Mouse (Mus musculus) thymus, adult 2 months (tissue): Measurements from ENCODE around the gene Mef2c. TPM values are rescaled to one million over a fixed set of nuclear protein-coding genes. Genes with fewer than 3 reads are reported as not detected.

Experiments
- DNase-seq: peaks from one replicate; pipeline ENCODE4 v3.0.0; 2021
- H3K27ac ChIP-seq: fragments of 200-500 bp; 2 replicates; pipeline ENCODE4 v1.5.1; 2012; ENCODE audit warnings: low read length, control low read depth; ENCODE audit not compliant: control insufficient read depth, insufficient read depth
- H3K27me3 ChIP-seq: fragments of 200-500 bp; 2 replicates; pipeline ENCODE4 v1.6.1; 2012; ENCODE audit warnings: mild to moderate bottlenecking, low read length, moderate library complexity, mixed read lengths; ENCODE audit not compliant: control insufficient read depth, insufficient read depth
- H3K36me3 ChIP-seq: fragments of 200-500 bp; 2 replicates; pipeline ENCODE4 v1.6.1; 2012; ENCODE audit warnings: mild to moderate bottlenecking, low read length, moderate library complexity; ENCODE audit not compliant: control insufficient read depth, insufficient read depth
- H3K4me1 ChIP-seq: fragments of 200-500 bp; replicated peaks from 2 replicates; pipeline ENCODE4 v1.6.1; 2012; ENCODE audit warnings: low read length; ENCODE audit not compliant: control insufficient read depth, insufficient read depth
- H3K4me3 ChIP-seq: fragments of 200-500 bp; 2 replicates; pipeline ENCODE4 v1.5.1; 2012; ENCODE audit warnings: mild to moderate bottlenecking, low read length, control low read depth, moderate library complexity; ENCODE audit not compliant: control insufficient read depth, insufficient read depth
- CTCF ChIP-seq: fragments of 200-500 bp; IDR thresholded peaks from 2 replicates; pipeline ENCODE4 v1.5.1; 2012; ENCODE audit warnings: mild to moderate bottlenecking, control low read depth, low read length, moderate library complexity, borderline replicate concordance; ENCODE audit not compliant: control insufficient read depth, poor library complexity, insufficient read depth; ENCODE audit errors: extremely low read depth
- POLR2A ChIP-seq: fragments of 200-500 bp; IDR thresholded peaks from 2 replicates; pipeline ENCODE4 v1.6.1; 2012; ENCODE audit warnings: mild to moderate bottlenecking, low read length, control low read depth, moderate library complexity; ENCODE audit not compliant: control insufficient read depth, poor library complexity, insufficient read depth; ENCODE audit errors: extremely low read depth
- WGBS: fragments of 180-500 bp; shearing (Covaris S2); methylation state at CpG from one replicate; pipeline ENCODE4 v1.1.7; 2018; 5-methylcytosine and 5-hydroxymethylcytosine counted together
- polyA plus RNA-seq: library from polyadenylated mRNA; depleted of rRNA; stranded (reverse); fragments of >200 nt; gene quantifications from 2 replicates; pipeline ENCODE4 v1.2.3, GENCODE M21; 2012

Gene Mef2c
- polyA plus RNA-seq, 1 experiment = 7.0 TPM

DNA sequence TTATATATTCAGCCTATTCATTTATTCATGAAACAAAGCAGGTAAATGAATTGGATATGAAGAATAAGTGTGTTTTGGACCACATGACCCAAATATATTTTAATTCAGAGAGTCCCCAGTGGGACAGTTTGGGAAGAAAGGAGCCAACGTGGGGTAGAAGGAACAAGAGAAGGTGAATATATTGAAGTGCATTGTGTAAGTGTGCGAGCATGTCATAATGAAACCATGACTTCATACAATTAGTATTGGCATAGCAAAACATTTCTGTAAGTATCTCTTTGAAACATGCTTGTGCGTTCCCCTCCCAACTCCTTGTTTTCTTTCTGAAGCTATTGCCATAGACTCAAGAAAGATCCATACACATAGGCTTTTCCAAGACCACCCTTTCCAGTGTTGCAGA is 147.0 kb downstream of the Mef2c start:
- Histone ChIP-seq H3K27me3 (no peaks in the 10 kb centered on the region), H3K36me3 (no peaks in the 10 kb centered on the region), H3K4me1 (no peaks in the 10 kb centered on the region), H3K4me3 (no peak overlapping the region), H3K27ac (no peak overlapping the region)
- WGBS = 99% methylated on average over 3 of the region's 3 CpGs
- TF ChIP-seq POLR2A (no peak), CTCF (no peak)
- DNase-seq = no peak

DNA sequence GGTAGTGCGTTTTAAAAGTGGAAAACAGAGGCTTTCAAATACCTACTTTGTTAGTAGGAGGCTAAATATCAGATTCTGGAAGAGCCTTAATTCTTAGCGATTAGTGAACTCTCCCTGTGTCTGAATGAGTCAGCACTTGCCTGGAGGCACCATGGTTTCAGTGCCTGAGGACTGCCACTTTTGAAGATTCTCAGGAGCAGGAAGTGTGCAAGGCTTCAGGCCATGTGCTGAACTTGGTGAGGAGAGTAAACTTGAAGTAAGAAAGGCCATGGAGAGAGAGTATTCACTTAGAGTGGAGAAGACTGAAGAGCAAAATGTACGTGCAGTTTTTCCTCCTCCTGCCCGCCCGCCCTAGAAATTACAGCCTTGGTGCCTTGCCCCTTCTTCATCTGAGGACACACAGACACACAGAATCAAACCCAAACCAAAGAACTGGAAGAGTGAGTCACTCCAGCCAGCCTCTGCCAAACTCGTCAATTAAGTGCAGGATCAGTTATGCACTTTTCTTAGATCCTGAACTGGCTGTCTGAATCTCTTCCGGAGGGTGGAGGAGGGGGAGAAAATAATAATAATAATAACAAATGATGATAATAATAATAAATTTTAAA is 148.2 kb downstream of the Mef2c start:
- TF ChIP-seq CTCF (no peak), POLR2A (no peak)
- Histone ChIP-seq H3K4me3 (no peak overlapping the region), H3K27me3 (no peaks in the 10 kb centered on the region), H3K4me1 (no peaks in the 10 kb centered on the region), H3K27ac (no peak overlapping the region), H3K36me3 (no peaks in the 10 kb centered on the region)
- DNase-seq = no peak
- 74% methylated on average over 7 of the region's 7 CpGs for WGBS

- Histone ChIP-seq H3K4me1 (no peaks in the 10 kb centered on the region), H3K27ac (no peak overlapping the region), H3K27me3 (no peaks in the 10 kb centered on the region), H3K4me3 (no peak overlapping the region), H3K36me3 (no peaks in the 10 kb centered on the region)
- 92% methylated on average over 8 of the region's 8 CpGs for WGBS
- DNase-seq = no peak
- no peak for TF ChIP-seq CTCF
- no peak for TF ChIP-seq POLR2A
Observed at GRCm38 (mm10) chr13:83652560-83652959, 148.7 kb downstream of the Mef2c start.

DNA sequence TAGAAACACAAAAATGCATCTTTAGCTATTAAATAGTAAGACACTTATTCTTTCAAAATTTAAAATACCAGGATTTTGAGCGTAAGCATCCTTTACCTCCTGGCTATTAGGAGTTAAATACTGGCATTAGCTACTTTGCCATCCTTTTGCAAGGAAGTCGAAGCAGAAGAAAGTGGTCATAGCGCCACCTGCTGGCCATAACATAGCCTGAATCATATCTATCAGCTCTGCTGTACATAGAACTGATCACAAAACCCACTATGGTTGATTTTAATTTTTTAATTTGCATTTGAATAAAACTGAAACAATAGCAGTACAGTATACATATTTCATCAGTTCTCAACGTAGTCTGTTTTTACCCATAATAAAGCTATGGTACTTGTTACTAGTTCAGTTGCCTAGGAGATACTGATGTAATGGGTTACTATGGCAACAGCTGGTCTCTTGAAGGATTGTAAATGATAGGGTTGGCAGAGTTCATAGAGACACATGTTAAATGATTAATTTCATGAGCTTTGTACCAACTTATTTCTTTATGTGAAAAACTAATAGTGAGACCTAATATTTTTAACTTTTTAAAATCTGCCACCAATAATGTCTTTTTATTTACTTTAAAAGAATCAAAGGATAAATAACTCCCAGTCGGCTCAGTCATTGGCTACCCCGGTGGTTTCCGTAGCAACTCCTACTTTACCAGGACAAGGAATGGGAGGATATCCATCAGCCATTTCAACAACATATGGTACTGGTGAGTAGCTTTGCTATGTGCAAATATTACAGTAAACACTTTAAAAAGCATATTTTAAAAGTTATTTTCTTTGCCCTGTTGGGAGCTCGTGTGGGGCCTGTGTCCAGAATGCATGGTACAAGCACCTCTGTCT is 151.3 kb downstream of the Mef2c start:
- Histone ChIP-seq H3K36me3 (no peaks in the 10 kb centered on the region), H3K4me1 (no peaks in the 10 kb centered on the region), H3K27ac (no peak overlapping the region), H3K4me3 (no peak overlapping the region), H3K27me3 (no peaks in the 10 kb centered on the region)
- no peak for TF ChIP-seq CTCF
- no peak for TF ChIP-seq POLR2A
- WGBS = 63% methylated on average over 8 of the region's 8 CpGs
- peak; percentile 54 for DNase-seq

DNA sequence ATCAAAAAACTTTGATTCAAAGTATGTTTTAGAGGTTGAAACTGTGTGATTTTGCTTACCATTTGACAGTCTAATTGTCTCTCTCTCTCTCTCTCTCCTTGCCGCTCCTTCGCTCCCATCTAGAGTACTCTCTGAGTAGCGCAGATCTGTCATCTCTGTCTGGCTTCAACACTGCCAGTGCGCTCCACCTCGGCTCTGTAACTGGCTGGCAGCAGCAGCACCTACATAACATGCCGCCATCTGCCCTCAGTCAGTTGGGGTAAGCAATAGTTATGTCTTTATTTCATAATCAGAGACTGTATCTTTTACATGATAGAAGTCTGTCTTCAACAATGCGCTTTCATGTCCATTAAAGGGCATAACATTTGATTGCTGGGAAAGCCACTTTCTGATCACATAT is 152.3 kb downstream of the Mef2c start:
- Histone ChIP-seq H3K27me3 (no peaks in the 10 kb centered on the region), H3K4me1 (no peaks in the 10 kb centered on the region), H3K27ac (no peak overlapping the region), H3K36me3 (no peaks in the 10 kb centered on the region), H3K4me3 (no peak overlapping the region)
- no peak for TF ChIP-seq POLR2A
- TF ChIP-seq CTCF = no peak
- 92% methylated on average over 7 of the region's 7 CpGs for WGBS
- no peak for DNase-seq

DNA sequence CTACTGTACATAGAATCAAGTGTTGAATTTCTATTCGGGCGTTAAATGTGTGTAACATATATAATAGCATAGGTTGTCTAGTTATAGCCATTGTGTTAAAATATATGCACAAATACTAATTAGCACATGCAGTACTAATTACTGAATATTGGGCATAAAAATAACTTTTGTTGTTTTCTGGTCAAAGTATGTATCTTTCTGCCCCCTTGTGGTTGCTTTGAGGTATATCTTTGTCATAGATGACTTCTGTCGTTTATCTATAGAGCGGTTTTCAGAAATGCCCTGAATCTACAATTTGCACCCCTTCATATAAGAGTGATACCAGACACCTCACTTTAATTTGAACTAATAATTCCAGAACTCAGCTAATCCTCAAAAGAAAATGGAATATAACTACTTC is 152.9 kb downstream of the Mef2c start:
- H3K4me3 ChIP-seq = no peak overlapping the region
- H3K4me1 ChIP-seq = no peaks in the 10 kb centered on the region
- no peak for DNase-seq
- no peaks in the 10 kb centered on the region for H3K36me3 ChIP-seq
- H3K27me3 ChIP-seq = no peaks in the 10 kb centered on the region
- TF ChIP-seq CTCF (no peak), POLR2A (no peak)
- WGBS = 79% methylated on average over 4 of the region's 4 CpGs
- H3K27ac ChIP-seq = no peak overlapping the region

GRCm38 (mm10) chr13:83660722-83661121 is 156.9 kb downstream of the Mef2c start:
- Histone ChIP-seq H3K4me3 (no peak overlapping the region), H3K4me1 (no peaks in the 10 kb centered on the region), H3K27me3 (no peaks in the 10 kb centered on the region), H3K36me3 (no peaks in the 10 kb centered on the region), H3K27ac (no peak overlapping the region)
- WGBS = 92% methylated on average over 8 of the region's 8 CpGs
- TF ChIP-seq CTCF = no peak
- TF ChIP-seq POLR2A = no peak
- DNase-seq = no peak
